Mouse (Mus musculus) NIH3T3 (cell line): Measurements from ENCODE around the gene Slc25a42.

ENCODE experiments used
- DNase-seq: peaks from one replicate; pipeline ENCODE4 v3.0.0-alpha.2; 2012; ENCODE audit warnings: low read depth

Slc25a42 gene

GRCm38 (mm10) chr8:70170748-70171147, 41.4 kb downstream of the Slc25a42 start:
- DNase-seq: no peak

- no peak for DNase-seq
Measured at GRCm38 (mm10) chr8:70170116-70170515, 42.0 kb downstream of the Slc25a42 start.

- peak; percentile 87 for DNase-seq
Measured at GRCm38 (mm10) chr8:70166504-70167110, 45.5 kb downstream of the Slc25a42 start.

- peak; percentile 46 for DNase-seq
Measured at GRCm38 (mm10) chr8:70163316-70163715, 48.8 kb downstream of the Slc25a42 start.

GRCm38 (mm10) chr8:70160015-70160414, 52.1 kb downstream of the Slc25a42 start:
- no peak for DNase-seq

- no peak for DNase-seq
Measured at GRCm38 (mm10) chr8:70159211-70159610, 52.9 kb downstream of the Slc25a42 start.

- DNase-seq: peak; percentile 73
Measured at GRCm38 (mm10) chr8:70158069-70158853, 53.8 kb downstream of the Slc25a42 start.

- DNase-seq: no peak
Measured at GRCm38 (mm10) chr8:70157240-70157800, 54.8 kb downstream of the Slc25a42 start.

- DNase-seq: peak; percentile 86
Measured at GRCm38 (mm10) chr8:70152537-70153257, 59.4 kb downstream of the Slc25a42 start.

- no peak for DNase-seq
Measured at GRCm38 (mm10) chr8:70150158-70150557, 61.9 kb downstream of the Slc25a42 start.

GRCm38 (mm10) chr8:70147678-70148607, 64.2 kb downstream of the Slc25a42 start:
- DNase-seq: no peak

GRCm38 (mm10) chr8:70139981-70140380, 72.1 kb downstream of the Slc25a42 start:
- DNase-seq: peak; percentile 56

GRCm38 (mm10) chr8:70139026-70139857, 72.9 kb downstream of the Slc25a42 start, which contains the start of the genes Rfxank, Borcs8 and Mef2b:
TSS of gene Rfxank (minus strand) at chr8:70139154.
TSS of gene Borcs8 (plus strand) at chr8:70139499.
TSS of gene Mef2b (plus strand) at chr8:70139711.
- peak; percentile 100 for DNase-seq

GRCm38 (mm10) chr8:70137890-70138289, 74.2 kb downstream of the Slc25a42 start:
- no peak for DNase-seq

GRCm38 (mm10) chr8:70136591-70136990, 75.5 kb downstream of the Slc25a42 start:
- no peak for DNase-seq

GRCm38 (mm10) chr8:70134931-70135330, 77.2 kb downstream of the Slc25a42 start:
- DNase-seq: no peak
